Mouse (Mus musculus): Measurements from ENCODE around the gene Isg20l2.

GRCm38 (mm10) chr3:87951946-87952345 is 21.8 kb downstream of the Isg20l2 start:
- TF ChIP-seq CTCF (IDR thresholded peaks at IDR 0.05; ENCODE audit: insufficient read depth, low read length) (no peak), POLR2A (IDR thresholded peaks at IDR 0.05; ENCODE audit: borderline replicate concordance, extremely low read depth, low read depth, low read length) (no peak)

All from lung, adult 2 months (tissue).